Mouse (Mus musculus) myocyte (in vitro differentiated cells): ENCODE data around the gene Arel1.

ENCODE experiments used
- CEBPB ChIP-seq: IDR thresholded peaks from 2 replicates; pipeline ENCODE4 v1.6.1; 2011; ENCODE audit warnings: mild to moderate bottlenecking, moderate library complexity; ENCODE audit not compliant: poor library complexity, insufficient read depth, severe bottlenecking
- MYOD1 ChIP-seq, 3 experiments: IDR thresholded peaks; one replicate each; pipeline ENCODE4 v1.6.1; 2011; ENCODE audit warnings: control low read depth in 2 of 3, low read depth in 2 of 3, mild to moderate bottlenecking in 2 of 3, moderate library complexity in 1 of 3; ENCODE audit not compliant: insufficient read length in 2 of 3, control insufficient read depth in 1 of 3
- POLR2A ChIP-seq: IDR thresholded peaks from one replicate; pipeline ENCODE4 v1.6.1; 2011; ENCODE audit warnings: low read depth, mild to moderate bottlenecking, control low read depth, moderate library complexity; ENCODE audit not compliant: insufficient read length
- TCF12 ChIP-seq: IDR thresholded peaks from one replicate; pipeline ENCODE4 v1.6.1; 2011; ENCODE audit warnings: mild to moderate bottlenecking, control low read depth; ENCODE audit not compliant: poor library complexity, insufficient read depth, severe bottlenecking

DNA sequence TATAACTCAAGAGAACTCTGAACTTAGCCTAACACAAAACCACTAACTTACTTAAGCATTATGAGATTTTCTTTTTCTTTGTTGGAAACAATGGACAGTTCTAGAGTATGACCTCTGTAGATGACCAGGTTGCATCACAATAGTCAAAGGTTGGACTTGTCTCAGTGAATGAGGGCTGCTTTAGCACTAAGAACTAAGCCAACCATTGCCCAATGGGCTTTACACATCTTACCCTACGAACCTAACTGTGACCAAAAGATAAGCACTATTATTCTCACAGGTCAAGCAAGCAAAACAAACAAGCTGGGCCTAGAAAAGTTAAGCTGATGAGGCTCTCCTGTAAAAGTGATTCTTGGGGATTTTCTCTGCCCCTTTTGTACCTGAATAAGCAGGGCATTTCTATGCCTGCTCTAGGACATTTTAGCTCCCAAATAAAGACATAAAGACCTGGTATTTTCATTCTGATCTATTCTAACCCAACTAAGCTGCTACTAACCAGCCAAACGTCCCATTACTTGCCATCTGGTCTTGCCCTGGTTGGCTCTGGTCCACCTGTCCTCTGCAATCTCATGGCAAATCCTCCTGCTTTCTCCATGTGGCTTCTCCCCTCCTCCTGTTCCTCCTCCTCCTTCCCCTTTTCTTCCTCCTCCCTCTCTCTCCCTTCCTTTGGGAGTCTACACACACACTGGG is 22.7 kb downstream of the Arel1 start:
- no peak for TF ChIP-seq MYOD1 (IDR thresholded peaks at IDR 0.05; ENCODE audit: control insufficient read depth in 1 of 3, insufficient read length in 2 of 3, low read depth in 2 of 3)
- TF ChIP-seq POLR2A = no peak
- no peak for TF ChIP-seq CEBPB
- no peak for TF ChIP-seq TCF12
